In genomic region chr2:93126595-93127165, GRCm38 (mm10) we compare ENCODE assay signal across 8 mouse cellular contexts.
DNase-seq lines count a peak whose midpoint lies in the region; ATAC-seq and TF ChIP-seq lines count a peak whose summit lies in the region.

No protein-coding gene starts in this region.

- H3K27me3 ChIP-seq in C2C12 (ENCODE audit: control insufficient read depth, insufficient read depth, insufficient read length): peaks cover 47% of the 10 kb centered on the region
- no peaks in the 10 kb centered on the region; the same call in 1 of the 2 replicates for H3K27me3 ChIP-seq in embryonic facial prominence, embryonic 13.5 days

- H3ac ChIP-seq in C2C12 (ENCODE audit: control insufficient read depth, insufficient read length, low read depth): no peak overlapping the region

- H3K36me3 ChIP-seq in C2C12 (ENCODE audit: control insufficient read depth, insufficient read depth): no peaks in the 10 kb centered on the region
- H3K36me3 ChIP-seq in embryonic facial prominence, embryonic 13.5 days: no peaks in the 10 kb centered on the region

- no peak for TF ChIP-seq CTCF in C2C12 (IDR thresholded peaks at IDR 0.05; ENCODE audit: control insufficient read depth, insufficient read depth, insufficient read length)

- WGBS in embryonic facial prominence, embryonic 13.5 days: 51% methylated on average over 7 of the region's 7 CpGs

- intact Hi-C loops in heart, postnatal 10 days (cut with DNase I): no loop called here

- peak overlapping the region; percentile 34; the same call in 1 of the 2 replicates for H3K27ac ChIP-seq in embryonic facial prominence, embryonic 13.5 days

- peaks cover 21% of the 10 kb centered on the region; the same call in 1 of the 2 replicates for H3K4me1 ChIP-seq in embryonic facial prominence, embryonic 13.5 days

- H3K4me2 ChIP-seq in embryonic facial prominence, embryonic 13.5 days: no peak overlapping the region

- no peak for ATAC-seq in embryonic facial prominence, embryonic 13.5 days (ENCODE audit: insufficient number of reproducible peaks, insufficient read depth, low FRiP score, low TSS enrichment, low read depth)
- no peak for ATAC-seq in erythroid progenitor cell, adult 5-6 weeks (replicated peaks; ENCODE audit: low FRiP score, poor library complexity, severe bottlenecking)

- no peaks in the 10 kb centered on the region for H3K79me3 ChIP-seq in C2C12 (ENCODE audit: low read depth)

- no peak overlapping the region for H3K4me3 ChIP-seq in C2C12 (ENCODE audit: insufficient read depth, poor library complexity, severe bottlenecking)
- H3K4me3 ChIP-seq in embryonic facial prominence, embryonic 13.5 days: no peak overlapping the region

- no peaks in the 10 kb centered on the region for H3K9me3 ChIP-seq in embryonic facial prominence, embryonic 13.5 days

- no peaks in the 10 kb centered on the region for H3K79me2 ChIP-seq in C2C12 (ENCODE audit: control insufficient read depth, insufficient read depth)

- DNase-seq in adrenal gland, adult (ENCODE audit: inconsistent age in 2 of 2, low spot score in 1 of 2): peak; percentile 85 to 92
- DNase-seq in heart, postnatal 10 days: peak; percentile 86 to 88
- DNase-seq in kidney, postnatal 14 days: peak; percentile 92
- DNase-seq in mesoderm, embryonic 11.5 days (ENCODE audit: low read depth, low spot score): peak; percentile 30
- no peak for DNase-seq in spleen, postnatal 4 days (ENCODE audit: low spot score in 2 of 2)

- no peak overlapping the region for H3K9ac ChIP-seq in embryonic facial prominence, embryonic 13.5 days

TF ChIP-seq in C2C12, 6 proteins besides CTCF, POLR2A, EP300 and RAD21:
- TF ChIP-seq MYOD1 (IDR thresholded peaks at IDR 0.05; ENCODE audit: control insufficient read depth, insufficient read length, low read depth) (peak; percentile 6), USF1 (IDR thresholded peaks at IDR 0.05; ENCODE audit: low read depth) (no peak)

Comparison
In these comparisons a context has a peak if more than half of its experiments do, and no peak if none do; other contexts are left out.
1. DNase-seq: peak in adrenal gland, adult (2 of 2), heart, postnatal 10 days (2 of 2), kidney, postnatal 14 days (single experiment) and mesoderm, embryonic 11.5 days (single experiment); none in spleen, postnatal 4 days (0 of 2).